In the genomic region with DNA sequence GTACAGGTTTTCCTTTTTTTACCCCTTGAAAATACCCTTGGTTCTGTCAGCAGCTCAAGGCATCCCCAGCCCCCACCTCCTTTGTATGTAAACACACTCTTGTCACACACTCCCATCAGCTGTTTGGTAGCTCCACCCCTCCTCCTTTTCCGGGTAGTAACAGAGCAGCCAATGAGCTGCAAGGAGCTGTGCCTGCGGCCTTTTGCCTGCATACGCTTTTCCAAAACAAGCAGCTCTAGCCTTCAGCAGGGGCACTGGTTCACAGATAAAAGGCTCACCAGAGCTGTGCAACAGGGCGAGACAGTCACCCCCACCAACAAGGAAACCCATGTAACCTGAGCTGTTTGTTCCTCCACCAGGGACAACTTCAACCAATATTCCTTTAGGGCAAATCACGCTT, we compare ENCODE assay signal across 8 mouse cellular contexts. TPM values are rescaled to one million over a fixed set of nuclear protein-coding genes. Genes with fewer than 3 reads are reported as not detected.
A peak's percentile ranks its signal among the peaks of the same experiment; 100 is the strongest.
DNase-seq lines count a peak whose midpoint lies in the region; ATAC-seq lines count a peak whose summit lies in the region.

No protein-coding gene starts in this region.

- no peaks in the 10 kb centered on the region for H3K9me3 ChIP-seq in heart, embryonic 14.5 days (ENCODE audit: control insufficient read depth, low read length)
- no peaks in the 10 kb centered on the region for H3K9me3 ChIP-seq in liver, embryonic 12.5 days (replicated peaks)
- no peaks in the 10 kb centered on the region for H3K9me3 ChIP-seq in stomach, embryonic 15.5 days

- peak; percentile 93 for DNase-seq in CD4-positive helper T cell, adult 2 months (ENCODE audit: low read depth, low spot score)
- DNase-seq in fibroblast of lung, adult 2 months (ENCODE audit: low read depth): peak; percentile 90
- DNase-seq in kidney, postnatal 14 days: peak; percentile 93
- peak; percentile 58 to 68 for DNase-seq in natural killer cell, adult 2 months (ENCODE audit: low spot score in 2 of 2)

- 2% methylated on average over 5 of the region's 5 CpGs for WGBS in heart, embryonic 14.5 days
- WGBS in liver, embryonic 12.5 days (ENCODE audit: insufficient replicate concordance): 2% methylated on average over 5 of the region's 5 CpGs
- WGBS in stomach, embryonic 15.5 days: 4% methylated on average over 5 of the region's 5 CpGs

- H3K4me2 ChIP-seq in heart, embryonic 14.5 days (ENCODE audit: low read length): peak overlapping the region; percentile 78
- H3K4me2 ChIP-seq in liver, embryonic 12.5 days: peak overlapping the region; percentile 86
- peak overlapping the region; percentile 78 for H3K4me2 ChIP-seq in stomach, embryonic 15.5 days

- peak overlapping the region; percentile 92 for H3K9ac ChIP-seq in heart, embryonic 14.5 days (ENCODE audit: low read length)
- peak overlapping the region; percentile 64 for H3K9ac ChIP-seq in liver, embryonic 12.5 days
- H3K9ac ChIP-seq in stomach, embryonic 15.5 days: no peak overlapping the region

- ATAC-seq in heart, embryonic 14.5 days (ENCODE audit: insufficient number of reproducible peaks, insufficient read depth, low FRiP score, low read depth): peak; percentile 73
- peak; percentile 75 for ATAC-seq in liver, embryonic 12.5 days
- peak; percentile 82 for ATAC-seq in stomach, embryonic 15.5 days (ENCODE audit: insufficient read depth, low FRiP score, low read depth)

- peak overlapping the region; percentile 46 for H3K4me3 ChIP-seq in brown adipose tissue, adult 24 weeks (ENCODE audit: insufficient read depth, low read depth, low read length)
- peak overlapping the region; percentile 32 to 83 for H3K4me3 ChIP-seq in heart, embryonic 14.5 days (ENCODE audit: control insufficient read depth in 1 of 2, insufficient read depth in 1 of 2, low read depth in 1 of 2, low read length in 2 of 2)
- H3K4me3 ChIP-seq in liver, embryonic 12.5 days: peak overlapping the region; percentile 76
- peak overlapping the region; percentile 38 for H3K4me3 ChIP-seq in stomach, embryonic 15.5 days (replicated peaks)

- H3K27me3 ChIP-seq in heart, embryonic 14.5 days (ENCODE audit: control insufficient read depth, insufficient read depth, low read length): no peaks in the 10 kb centered on the region
- H3K27me3 ChIP-seq in liver, embryonic 12.5 days (replicated peaks): no peaks in the 10 kb centered on the region
- H3K27me3 ChIP-seq in stomach, embryonic 15.5 days (replicated peaks): no peaks in the 10 kb centered on the region

- H3K4me1 ChIP-seq in brown adipose tissue, adult 24 weeks (ENCODE audit: control insufficient read depth, insufficient read depth, insufficient read length, low read length): peaks cover 6% of the 10 kb centered on the region
- peaks cover 5 to 31% of the 10 kb centered on the region in 2 experiments for H3K4me1 ChIP-seq in heart, embryonic 14.5 days (ENCODE audit: control insufficient read depth in 2 of 2, insufficient read depth in 2 of 2, low read length in 2 of 2)
- peaks cover 58% of the 10 kb centered on the region for H3K4me1 ChIP-seq in liver, embryonic 12.5 days
- peaks cover 17% of the 10 kb centered on the region for H3K4me1 ChIP-seq in stomach, embryonic 15.5 days

- H3K36me3 ChIP-seq in heart, embryonic 14.5 days (ENCODE audit: control insufficient read depth, insufficient read depth, low read length): peaks cover 33% of the 10 kb centered on the region
- peaks cover 30% of the 10 kb centered on the region for H3K36me3 ChIP-seq in liver, embryonic 12.5 days
- H3K36me3 ChIP-seq in stomach, embryonic 15.5 days: peaks cover 3% of the 10 kb centered on the region

- peak overlapping the region; percentile 63 for H3K27ac ChIP-seq in brown adipose tissue, adult 24 weeks (replicated peaks; ENCODE audit: low read depth, low read length)
- H3K27ac ChIP-seq in heart, embryonic 14.5 days (replicated peaks in 1 of 2; ENCODE audit: control insufficient read depth in 1 of 2, insufficient read depth in 1 of 2, low read depth in 2 of 2, low read length in 2 of 2): peak overlapping the region; percentile 93
- H3K27ac ChIP-seq in liver, embryonic 12.5 days: peak overlapping the region; percentile 86
- peak overlapping the region; percentile 90 for H3K27ac ChIP-seq in stomach, embryonic 15.5 days

RNA-seq across cellular contexts. Expression of a gene that starts 4.0 kb away (rescaled TPM):
- polyA plus RNA-seq in brown adipose tissue, adult 24 weeks (2012; ENCODE audit: insufficient read depth, insufficient read length, missing spikeins): 58.7 and 69.2 TPM in 2 replicates
- polyA plus RNA-seq in heart, embryonic 14.5 days (2014; fragmentation: Nextera tagmentation; extraction: Ambion mirVana): 63.6 and 65.7 TPM in 2 replicates
- 31.6 and 33.4 TPM in 2 replicates for polyA plus RNA-seq in liver, embryonic 12.5 days (2016; fragmentation: Nextera tagmentation; extraction: Ambion mirVana)
- polyA plus RNA-seq in stomach, embryonic 15.5 days (2015; fragmentation: Nextera tagmentation; extraction: Ambion mirVana): 41.9 and 44.0 TPM in 2 replicates

Comparison
In these comparisons a context has a peak if more than half of its experiments do, and no peak if none do; other contexts are left out.
1. Peak in every context shown above with its lines: DNase-seq, ATAC-seq, H3K4me3 ChIP-seq and H3K27ac ChIP-seq.